ENCODE assay signal across 9 mouse cellular contexts in genomic region chr12:76464651-76465252, GRCm38 (mm10). TPM values are rescaled to one million over a fixed set of nuclear protein-coding genes. Genes with fewer than 3 reads are reported as not detected.
A peak's percentile ranks its signal among the peaks of the same experiment; 100 is the strongest.
DNase-seq lines count a peak whose midpoint lies in the region; ATAC-seq lines count a peak whose summit lies in the region.
"Had no signal": no experiment of that assay in that cellular context is flagged by ENCODE, and none has a peak within 500 bp of the region (broad histone marks: within the 10 kb centered on the region; RNA-seq: fewer than 3 reads in every experiment).

No protein-coding gene starts in this region.

- peaks cover 7% of the 10 kb centered on the region; the same call in 1 of the 2 replicates for H3K4me1 ChIP-seq in kidney, embryonic 16.5 days (ENCODE audit: insufficient read depth, low read length)
- H3K4me1 ChIP-seq in intestine, embryonic 15.5 days (replicated peaks), result no peaks in the 10 kb centered on the region
- H3K4me1 ChIP-seq: liver, embryonic 15.5 days had no signal

- no peak overlapping the region for H3K9ac ChIP-seq in kidney, embryonic 16.5 days (replicated peaks; ENCODE audit: low read length)
- no peak overlapping the region for H3K9ac ChIP-seq in intestine, embryonic 15.5 days
- H3K9ac ChIP-seq: liver, embryonic 15.5 days had no signal

- H3K4me2 ChIP-seq in kidney, embryonic 16.5 days (replicated peaks; ENCODE audit: low read depth, low read length), result peak overlapping the region; percentile 28; the same call in 1 of the 2 replicates
- H3K4me2 ChIP-seq in intestine, embryonic 15.5 days (replicated peaks), result 0 out of 2 replicates have a peak overlapping the region, but pooled peaks have one; percentile 4
- H3K4me2 ChIP-seq: liver, embryonic 15.5 days had no signal

- H3K9me3 ChIP-seq in kidney, embryonic 16.5 days (ENCODE audit: low read length), result no peaks in the 10 kb centered on the region
- H3K9me3 ChIP-seq in intestine, embryonic 15.5 days, result no peaks in the 10 kb centered on the region
- H3K9me3 ChIP-seq: liver, embryonic 15.5 days had no signal

- no peak overlapping the region for H3K27ac ChIP-seq in kidney, embryonic 16.5 days (ENCODE audit: low read length)
- H3K27ac ChIP-seq in intestine, embryonic 15.5 days, result no peak overlapping the region
- H3K27ac ChIP-seq: liver, embryonic 15.5 days had no signal

- WGBS in kidney, embryonic 16.5 days, result 18% methylated on average over 12 of the region's 12 CpGs
- WGBS in intestine, embryonic 15.5 days, result 40% methylated on average over 12 of the region's 12 CpGs

- no peak for DNase-seq in kidney, postnatal 14 days
- peak; percentile 82 for DNase-seq in brain, adult 2 months (ENCODE audit: low read depth, low spot score)
- DNase-seq in mesoderm, embryonic 11.5 days (ENCODE audit: low read depth, low spot score), result peak; percentile 27
- no peak for DNase-seq in retina, postnatal 1 day
- DNase-seq in thymus, postnatal 36 days, result no peak
- DNase-seq: midbrain, embryonic 14.5 days had no signal

- no peaks in the 10 kb centered on the region for H3K36me3 ChIP-seq in kidney, embryonic 16.5 days (ENCODE audit: insufficient read depth, low read length)
- H3K36me3 ChIP-seq in intestine, embryonic 15.5 days, result no peaks in the 10 kb centered on the region
- H3K36me3 ChIP-seq: liver, embryonic 15.5 days had no signal

- H3K4me3 ChIP-seq in kidney, embryonic 16.5 days (ENCODE audit: low read length), result no peak overlapping the region
- H3K4me3 ChIP-seq in intestine, embryonic 15.5 days (replicated peaks), result no peak overlapping the region
- H3K4me3 ChIP-seq: liver, embryonic 15.5 days had no signal

- H3K27me3 ChIP-seq in kidney, embryonic 16.5 days (ENCODE audit: insufficient read depth, low read length), result no peaks in the 10 kb centered on the region
- no peaks in the 10 kb centered on the region for H3K27me3 ChIP-seq in intestine, embryonic 15.5 days (replicated peaks)
- H3K27me3 ChIP-seq: liver, embryonic 15.5 days had no signal

- peak; percentile 94 for ATAC-seq in kidney, embryonic 16.5 days (ENCODE audit: low FRiP score, low TSS enrichment)
- peak; percentile 71 for ATAC-seq in intestine, embryonic 15.5 days

RNA-seq across cellular contexts. Expression of gene Ppp1r36, which starts 47.4 kb away (rescaled TPM):
- polyA plus RNA-seq in kidney, embryonic 16.5 days (2015; fragmentation: Nextera tagmentation; extraction: Ambion mirVana), result 4.0 and 4.3 TPM in 2 replicates
- 1.1 and 1.5 TPM in 2 replicates for polyA plus RNA-seq in intestine, embryonic 15.5 days (2015; fragmentation: Nextera tagmentation; extraction: Ambion mirVana)

Comparison
In these comparisons a context has a peak if more than half of its experiments do, and no peak if none do; other contexts are left out.
1. DNase-seq: peak in brain, adult 2 months (single experiment) and mesoderm, embryonic 11.5 days (single experiment); none in kidney, postnatal 14 days (single experiment), retina, postnatal 1 day (single experiment) and thymus, postnatal 36 days (0 of 2).